Mouse (Mus musculus) CH12.LX (cell line): ENCODE measurements around the gene Zscan29. TPM values are rescaled to one million over a fixed set of nuclear protein-coding genes. Genes with fewer than 3 reads are reported as not detected.

ENCODE experiments used
- DNase-seq: peaks from one replicate; pipeline ENCODE4 v3.0.0-alpha.2; 2013; ENCODE audit errors: extremely low read depth
- H3K27ac ChIP-seq: 2 replicates; pipeline ENCODE4 v1.5.1; 2012; ENCODE audit warnings: low read depth, mild to moderate bottlenecking, control low read depth, moderate library complexity; ENCODE audit not compliant: insufficient read depth
- H3K27me3 ChIP-seq: replicated peaks from 2 replicates; pipeline ENCODE3; 2012; ENCODE audit warnings: inconsistent platforms
- H3K36me3 ChIP-seq, 2 experiments: replicated peaks in 1 of 2; 2 replicates each; pipeline versions ENCODE3 to v1.6.1; 2012; ENCODE audit warnings: inconsistent platforms in 1 of 2, low read length in 1 of 2, mild to moderate bottlenecking in 1 of 2, mixed read lengths in 1 of 2, moderate library complexity in 1 of 2; ENCODE audit not compliant: control insufficient read depth in 1 of 2, insufficient read depth in 1 of 2
- H3K4me1 ChIP-seq, 2 experiments: 2 replicates each; pipeline ENCODE4 v1.6.1; 2012; ENCODE audit warnings: inconsistent platforms in 1 of 2, moderate library complexity in 1 of 2; ENCODE audit not compliant: insufficient read depth in 2 of 2, control insufficient read depth in 1 of 2
- H3K4me2 ChIP-seq: 2 replicates; pipeline ENCODE4 v1.6.1; 2012; ENCODE audit warnings: low read depth, mild to moderate bottlenecking, control low read depth; ENCODE audit not compliant: poor library complexity, insufficient read depth, severe bottlenecking
- H3K4me3 ChIP-seq, 3 experiments: fragments of 150-350 bp in 1 of 3; sonication (generic) in 1 of 3; replicated peaks in 1 of 3; 2 replicates each; pipeline versions ENCODE3 to v1.5.1; 2011 to 2012; ENCODE audit warnings: low read depth in 2 of 3, low read length in 2 of 3, mild to moderate bottlenecking in 2 of 3, moderate library complexity in 2 of 3, control low read depth in 1 of 3, improper control_type of control experiment in 1 of 3, inconsistent platforms in 1 of 3, mixed read lengths in 1 of 3; ENCODE audit not compliant: poor library complexity in 1 of 3
- H3K79me2 ChIP-seq: replicated peaks from 2 replicates; pipeline ENCODE4 v1.6.1; 2012; ENCODE audit warnings: mild to moderate bottlenecking, moderate library complexity; ENCODE audit not compliant: control insufficient read depth, poor library complexity, insufficient read depth, severe bottlenecking; ENCODE audit errors: extremely low read depth
- H3K9ac ChIP-seq: 2 replicates; pipeline ENCODE4 v1.6.1; 2012; ENCODE audit warnings: low read depth, mild to moderate bottlenecking, control low read depth, moderate library complexity; ENCODE audit not compliant: insufficient read depth
- H3K9me3 ChIP-seq: replicated peaks from 2 replicates; pipeline ENCODE3; 2012; ENCODE audit warnings: low read length, inconsistent platforms, mixed read lengths
- CTCF ChIP-seq, 2 experiments: IDR thresholded peaks in 1 of 2; conservative IDR thresholded peaks in 1 of 2; 2 replicates each; pipeline ENCODE4 v1.5.1; 2011 to 2012; ENCODE audit warnings: low read depth in 2 of 2, low read length in 2 of 2, improper control_type of control experiment in 1 of 2, inconsistent platforms in 1 of 2, mild to moderate bottlenecking in 1 of 2, moderate library complexity in 1 of 2
- EP300 ChIP-seq: IDR thresholded peaks from 2 replicates; pipeline ENCODE4 v1.6.1; 2011; ENCODE audit warnings: low read length, improper control_type of control experiment
- ETS1 ChIP-seq: conservative IDR thresholded peaks from 2 replicates; pipeline ENCODE4 v1.6.1; 2012; ENCODE audit warnings: low read depth, mild to moderate bottlenecking, inconsistent platforms, low read length, improper control_type of control experiment, moderate library complexity
- GABPA ChIP-seq: IDR thresholded peaks from 2 replicates; pipeline ENCODE4 v1.6.1; 2012; ENCODE audit warnings: low read depth, low read length, improper control_type of control experiment, inconsistent platforms; ENCODE audit not compliant: insufficient replicate concordance
- JUN ChIP-seq: IDR thresholded peaks from 2 replicates; pipeline ENCODE4 v1.6.1; 2011; ENCODE audit warnings: low read depth, mild to moderate bottlenecking, low read length, improper control_type of control experiment, moderate library complexity; ENCODE audit not compliant: insufficient read depth
- MAFK ChIP-seq: IDR thresholded peaks from 2 replicates; pipeline ENCODE4 v1.6.1; 2011; ENCODE audit warnings: low read length, improper control_type of control experiment; ENCODE audit not compliant: insufficient replicate concordance
- MAZ ChIP-seq: IDR thresholded peaks from 2 replicates; pipeline ENCODE4 v1.6.1; 2012; ENCODE audit warnings: low read depth, mild to moderate bottlenecking, inconsistent platforms, low read length, improper control_type of control experiment, moderate library complexity
- MXI1 ChIP-seq: IDR thresholded peaks from 2 replicates; pipeline ENCODE4 v1.6.1; 2011; ENCODE audit warnings: mild to moderate bottlenecking, low read depth, low read length, improper control_type of control experiment
- NRF1 ChIP-seq: IDR thresholded peaks from 2 replicates; pipeline ENCODE4 v1.6.1; 2014; ENCODE audit warnings: low read depth, mild to moderate bottlenecking, inconsistent platforms, low read length, improper control_type of control experiment, moderate library complexity
- PAX5 ChIP-seq: IDR thresholded peaks from 2 replicates; pipeline ENCODE4 v1.6.1; 2012; ENCODE audit warnings: low read length, inconsistent platforms, mixed read lengths
- POLR2A ChIP-seq: IDR thresholded peaks from 2 replicates; pipeline ENCODE4 v1.6.1; 2011; ENCODE audit warnings: low read depth, mild to moderate bottlenecking, improper control_type of control experiment, low read length
- POLR2AphosphoS2 ChIP-seq: IDR thresholded peaks from 2 replicates; pipeline ENCODE4 v1.6.1; 2011; ENCODE audit warnings: low read depth, low read length, improper control_type of control experiment
- RAD21 ChIP-seq: IDR thresholded peaks from 2 replicates; pipeline ENCODE4 v1.6.1; 2011; ENCODE audit warnings: low read depth, mild to moderate bottlenecking, low read length, improper control_type of control experiment, moderate library complexity
- SIN3A ChIP-seq: IDR thresholded peaks from 2 replicates; pipeline ENCODE4 v1.6.1; 2012; ENCODE audit warnings: low read length, improper control_type of control experiment, inconsistent platforms
- TBP ChIP-seq: conservative IDR thresholded peaks from 2 replicates; pipeline ENCODE4 v1.6.1; 2011; ENCODE audit warnings: low read depth, low read length, improper control_type of control experiment
- TCF12 ChIP-seq: IDR thresholded peaks from 2 replicates; pipeline ENCODE4 v1.6.1; 2014; ENCODE audit warnings: low read depth, mild to moderate bottlenecking, inconsistent platforms, low read length, improper control_type of control experiment
- dilution Hi-C: fragments of 300-500 bp; cut with MboI; formaldehyde crosslinking; loops from 2 replicates; pipeline ENCODE4 v1.14.3; 2020; ENCODE audit warnings: low sequenced_read_pairs; ENCODE audit not compliant: extremely low pct_unique_long_range_greater_than_20kb, extremely low pct_ligation_motif_present
- in situ Hi-C: fragments of 300-500 bp; cut with MboI; formaldehyde crosslinking; loops from 3 replicates; pipeline ENCODE4 v1.14.3; 2019; ENCODE audit warnings: low sequenced_read_pairs, low pct_ligation_motif_present, low pct_unique_long_range_greater_than_20kb, mixed read lengths
- polyA plus RNA-seq: library from polyadenylated mRNA; unstranded; fragments of >175 nt; gene quantifications from 2 replicates; pipeline ENCODE4 v1.2.1, GENCODE M21; 2012; ENCODE audit warnings: low read depth; ENCODE audit not compliant: insufficient read length
- total RNA-seq, 2 experiments: library from RNA; depleted of rRNA; stranded (reverse); fragments of 300-350 nt in 1 of 2; fragments of >200 nt in 1 of 2; gene quantifications; 2 replicates each; pipeline ENCODE4 v1.2.3; 2012 to 2014

Gene Zscan29
- total and polyA plus RNA-seq, 3 experiments: 4.9 to 7.3 (median 6.8) TPM

DNA sequence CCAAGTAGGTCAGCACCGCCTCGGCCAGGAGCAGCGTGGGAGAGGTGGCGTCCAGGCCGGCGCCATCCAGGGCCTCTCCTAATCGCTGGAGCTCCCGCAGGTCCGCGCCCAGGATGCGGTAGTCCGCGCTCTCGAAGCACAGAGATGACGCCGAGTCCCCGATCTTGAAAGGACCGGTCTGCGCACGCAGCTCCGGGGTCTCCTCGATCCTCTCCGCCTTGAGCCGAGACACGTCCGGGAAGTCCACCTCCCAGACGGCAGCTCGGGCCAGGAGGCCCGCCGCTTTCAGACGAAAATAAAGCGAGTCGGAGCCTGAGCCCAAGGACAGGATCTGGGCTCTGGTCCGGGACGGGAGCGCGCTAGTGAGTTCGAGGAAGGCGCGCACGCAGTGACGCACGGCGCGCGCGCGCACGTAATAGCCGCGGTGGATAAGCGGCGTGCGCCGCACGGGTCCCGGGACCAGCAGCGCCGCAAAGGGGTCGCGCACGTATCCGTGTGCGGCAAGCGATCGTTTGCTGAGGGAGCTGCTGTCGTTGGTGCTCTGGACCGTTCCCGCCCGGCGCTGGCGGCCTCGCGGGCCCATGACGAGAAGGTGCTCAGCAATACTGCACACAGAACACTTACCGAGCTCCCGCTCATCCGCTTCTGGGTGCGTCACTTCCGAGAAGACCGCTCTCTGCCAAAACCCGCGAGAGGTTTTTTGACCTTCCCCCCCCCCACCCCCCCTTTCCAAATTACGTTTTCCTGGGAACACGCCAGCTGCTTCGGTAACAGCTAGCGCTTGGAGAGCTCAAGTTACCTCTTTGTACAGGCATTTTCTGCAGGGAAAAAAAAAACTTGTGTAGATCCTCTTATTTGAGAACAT lies 30.7 kb downstream of the Zscan29 start, which contains the start of the genes Adal and Lcmt2 (continued):
- TF ChIP-seq JUN (no peak), MAZ (no peak), TBP (peak; percentile 63; the same call in 1 of the 2 replicates), ETS1 (no peak), TCF12 (0 out of 2 replicates have a peak, but pooled peaks have one; percentile 53), SIN3A (peak; percentile 68), GABPA (no peak), POLR2A (peak; percentile 98), RAD21 (no peak), CTCF (conservative IDR thresholded peaks at IDR 0.05 in 1 of 2, IDR thresholded peaks at IDR 0.05 in 1 of 2; ENCODE audit: low read depth in 2 of 2, low read length in 2 of 2) (no peak), MAFK (no peak), PAX5 (no peak)

- Histone ChIP-seq H3K27ac (peak overlapping the region; percentile 96), H3K9ac (peak overlapping the region; percentile 88), H3K79me2 (peaks cover 33% of the 10 kb centered on the region), H3K4me2 (peak overlapping the region; percentile 94), H3K36me3 (peaks cover 12 to 36% of the 10 kb centered on the region in 2 experiments), H3K9me3 (no peaks in the 10 kb centered on the region), H3K4me3 (peak overlapping the region; percentile 61 to 80 (median 80)), H3K27me3 (no peaks in the 10 kb centered on the region), H3K4me1 (peaks cover 4 to 36% of the 10 kb centered on the region in 2 experiments; a peak in 3 of 4 replicates)
- in situ Hi-C loops (no loop called here), dilution Hi-C loops (no loop called here)
- TF ChIP-seq EP300 (no peak), MXI1 (0 out of 2 replicates have a peak, but pooled peaks have one; percentile 26), POLR2AphosphoS2 (no peak), NRF1 (no peak), MAFK (no peak)
- DNase-seq: peak; percentile 13
Measured at GRCm38 (mm10) chr2:121139266-121140017, 31.5 kb downstream of the Zscan29 start.
